Mouse (Mus musculus) adrenal gland (tissue): ENCODE data around the gene Ntn4.

Experiments
- intact Hi-C: fragments of 180-260 bp; cut with DNase I; formaldehyde crosslinking; loops from one replicate; pipeline ENCODE4 v1.15.1; 2025

Ntn4 gene

GRCm38 (mm10) chr10:93640953-93641820 is 706 bp downstream of the Ntn4 start:
- intact Hi-C loops, result no loop called here

- intact Hi-C loops, result no loop called here
Observed at GRCm38 (mm10) chr10:93641821-93642746, 1.6 kb downstream of the Ntn4 start.

GRCm38 (mm10) chr10:93642897-93643296 is 2.4 kb downstream of the Ntn4 start:
- intact Hi-C loops, result no loop called here

GRCm38 (mm10) chr10:93644451-93644941 is 4.0 kb downstream of the Ntn4 start:
- intact Hi-C loops, result no loop called here

- intact Hi-C loops, result no loop called here
Observed at GRCm38 (mm10) chr10:93647655-93648561, 7.4 kb downstream of the Ntn4 start.

GRCm38 (mm10) chr10:93648598-93649102 is 8.2 kb downstream of the Ntn4 start:
- intact Hi-C loops, result no loop called here

- intact Hi-C loops, result no loop called here
Observed at GRCm38 (mm10) chr10:93649127-93649526, 8.6 kb downstream of the Ntn4 start.

GRCm38 (mm10) chr10:93649600-93649999 is 9.1 kb downstream of the Ntn4 start:
- intact Hi-C loops, result no loop called here

- intact Hi-C loops, result no loop called here
Observed at GRCm38 (mm10) chr10:93653322-93653721, 12.8 kb downstream of the Ntn4 start.

- intact Hi-C loops, result no loop called here
Observed at GRCm38 (mm10) chr10:93655428-93655827, 14.9 kb downstream of the Ntn4 start.

- intact Hi-C loops, result no loop called here
Observed at GRCm38 (mm10) chr10:93659792-93660191, 19.3 kb downstream of the Ntn4 start.

GRCm38 (mm10) chr10:93661348-93661991 is 21.0 kb downstream of the Ntn4 start:
- intact Hi-C loops, result no loop called here

GRCm38 (mm10) chr10:93662018-93662417 is 21.5 kb downstream of the Ntn4 start:
- intact Hi-C loops, result no loop called here

GRCm38 (mm10) chr10:93666222-93666621 is 25.7 kb downstream of the Ntn4 start:
- intact Hi-C loops, result no loop called here

GRCm38 (mm10) chr10:93666996-93667395 is 26.5 kb downstream of the Ntn4 start:
- intact Hi-C loops, result no loop called here

GRCm38 (mm10) chr10:93672646-93673479 is 32.4 kb downstream of the Ntn4 start:
- intact Hi-C loops, result no loop called here

GRCm38 (mm10) chr10:93679191-93680007 is 38.9 kb downstream of the Ntn4 start:
- intact Hi-C loops, result no loop called here

GRCm38 (mm10) chr10:93680680-93681377 is 40.3 kb downstream of the Ntn4 start:
- intact Hi-C loops, result no loop called here
